16 mouse cellular contexts compared by ENCODE assay signal in the genomic region with DNA sequence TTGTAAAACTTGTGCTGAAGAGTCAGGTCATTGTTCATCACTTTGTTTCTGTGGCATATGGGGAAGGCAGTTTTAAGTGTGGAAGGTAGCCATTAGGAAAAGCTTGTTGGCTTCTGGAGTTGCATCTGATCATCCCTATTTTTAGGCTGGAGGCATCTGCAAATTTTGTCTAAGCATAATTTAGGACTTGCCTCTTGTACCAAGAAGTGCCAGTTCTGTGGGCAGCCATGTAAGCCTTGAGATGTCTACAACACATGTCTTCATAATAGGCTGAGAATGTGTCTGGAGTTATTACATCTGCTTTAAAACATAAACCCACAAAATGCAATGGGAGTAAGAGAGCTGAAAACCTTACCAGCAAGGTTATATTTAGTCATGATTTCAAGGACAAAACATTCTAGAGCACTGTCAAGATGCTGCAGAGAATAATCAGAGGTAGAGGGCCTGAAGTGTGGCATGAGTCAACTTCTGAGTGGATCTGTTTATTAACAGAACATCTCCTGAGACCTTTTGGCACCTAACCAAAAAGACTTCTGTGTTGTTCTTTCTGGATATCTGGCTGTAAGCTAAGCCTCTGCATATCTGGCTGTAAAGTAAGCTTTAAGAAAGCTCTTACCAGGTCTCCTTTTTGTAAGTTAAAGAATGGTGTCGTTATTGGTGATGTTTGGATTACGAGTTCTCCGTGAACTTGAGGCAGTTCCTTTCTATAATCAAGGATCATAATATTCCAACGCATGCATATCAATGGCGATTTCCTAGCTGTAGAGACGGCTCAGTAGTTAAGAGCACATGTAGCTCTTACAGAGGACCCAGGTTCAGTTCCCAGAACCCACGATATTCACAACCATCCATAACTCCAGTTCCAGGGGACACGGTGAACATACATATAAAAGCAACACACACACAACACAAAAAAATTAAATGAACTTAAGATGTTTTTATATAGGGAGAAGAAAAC.
A peak's percentile ranks its signal among the peaks of the same experiment; 100 is the strongest.
DNase-seq lines count a peak whose midpoint lies in the region; ATAC-seq and TF ChIP-seq lines count a peak whose summit lies in the region.
"Had no signal": no experiment of that assay in that cellular context is flagged by ENCODE, and none has a peak within 500 bp of the region (broad histone marks: within the 10 kb centered on the region; RNA-seq: fewer than 3 reads in every experiment).

No protein-coding gene starts in this region.

- no peaks in the 10 kb centered on the region for H3K27me3 ChIP-seq in intestine, embryonic 14.5 days (replicated peaks; ENCODE audit: control insufficient read depth, insufficient read depth, low read length)
- H3K27me3 ChIP-seq in intestine, embryonic 15.5 days (replicated peaks) = no peaks in the 10 kb centered on the region
- H3K27me3 ChIP-seq: limb, embryonic 15.5 days; neural tube, embryonic 15.5 days had no signal

- H3K4me1 ChIP-seq in intestine, embryonic 14.5 days (replicated peaks; ENCODE audit: control insufficient read depth, insufficient read depth, low read length) = no peaks in the 10 kb centered on the region; the same call in 1 of the 2 replicates
- H3K4me1 ChIP-seq in intestine, embryonic 15.5 days (replicated peaks) = peaks cover 5% of the 10 kb centered on the region; the same call in 1 of the 2 replicates

- no peaks in the 10 kb centered on the region for H3K36me3 ChIP-seq in intestine, embryonic 14.5 days (ENCODE audit: control insufficient read depth, insufficient read depth, low read length)
- H3K36me3 ChIP-seq in intestine, embryonic 15.5 days = no peaks in the 10 kb centered on the region
- H3K36me3 ChIP-seq: G1E; limb, embryonic 15.5 days; neural tube, embryonic 15.5 days had no signal

- no peak overlapping the region for H3K4me2 ChIP-seq in intestine, embryonic 14.5 days (ENCODE audit: low read length)
- H3K4me2 ChIP-seq in intestine, embryonic 15.5 days (replicated peaks) = no peak overlapping the region
- H3K4me2 ChIP-seq: limb, embryonic 15.5 days; neural tube, embryonic 15.5 days had no signal

- no peak for TF ChIP-seq CTCF in gastrocnemius, adult 2 months (IDR thresholded peaks at IDR 0.05)

- intact Hi-C loops in gastrocnemius, adult 2 months (cut with DNase I) = no loop called here

- no peak for ATAC-seq in intestine, embryonic 14.5 days (replicated peaks; ENCODE audit: low FRiP score, low TSS enrichment, low read depth)
- no peak for ATAC-seq in intestine, embryonic 15.5 days
- ATAC-seq in megakaryocyte progenitor cell, adult 5-6 weeks (replicated peaks; ENCODE audit: poor library complexity) = 0 out of 2 replicates have a peak, but pooled peaks have one; percentile 10
- ATAC-seq: forebrain, postnatal 0 days had no signal

- DNase-seq in gastrocnemius, adult 2 months = no peak
- DNase-seq in gastrocnemius, adult 8-10 months (ENCODE audit: low spot score in 2 of 2) = no peak
- DNase-seq in intestine, embryonic 14.5 days (ENCODE audit: low spot score) = no peak
- peak; percentile 37 for DNase-seq in Muller cell, postnatal 12 days (ENCODE audit: inconsistent ontology term)
- DNase-seq in layer of hippocampus, postnatal 25 days (ENCODE audit: extremely low spot score in 1 of 2, low spot score in 1 of 2) = no peak
- DNase-seq in urinary bladder, adult 18-20 months (ENCODE audit: low spot score in 2 of 2) = no peak
- DNase-seq: cerebellum, adult 2 months; forebrain, postnatal 0 days; kidney, adult 11 months; kidney, postnatal 25 days; lung, adult 2 months had no signal

- no peaks in the 10 kb centered on the region for H3K9me3 ChIP-seq in intestine, embryonic 14.5 days (ENCODE audit: control insufficient read depth, low read length)
- no peaks in the 10 kb centered on the region for H3K9me3 ChIP-seq in intestine, embryonic 15.5 days
- H3K9me3 ChIP-seq: limb, embryonic 15.5 days; neural tube, embryonic 15.5 days had no signal

- WGBS in intestine, embryonic 14.5 days = 56% methylated on average over 8 of the region's 8 CpGs
- WGBS in intestine, embryonic 15.5 days = 73% methylated on average over 8 of the region's 8 CpGs

- H3K27ac ChIP-seq in gastrocnemius, adult 2 months = peak overlapping the region; percentile 31; the same call in 1 of the 2 replicates
- H3K27ac ChIP-seq in intestine, embryonic 14.5 days (ENCODE audit: low read depth) = 0 out of 2 replicates have a peak overlapping the region, but pooled peaks have one; percentile 24
- no peak overlapping the region for H3K27ac ChIP-seq in intestine, embryonic 15.5 days
- H3K27ac ChIP-seq: limb, embryonic 15.5 days; neural tube, embryonic 15.5 days had no signal

- H3K4me3 ChIP-seq in gastrocnemius, adult 2 months = no peak overlapping the region
- no peak overlapping the region for H3K4me3 ChIP-seq in intestine, embryonic 14.5 days (ENCODE audit: low read depth, low read length)
- H3K4me3 ChIP-seq in intestine, embryonic 15.5 days (replicated peaks) = no peak overlapping the region
- H3K4me3 ChIP-seq: limb, embryonic 15.5 days; neural tube, embryonic 15.5 days had no signal

- H3K9ac ChIP-seq in intestine, embryonic 14.5 days (ENCODE audit: low read length) = no peak overlapping the region
- H3K9ac ChIP-seq in intestine, embryonic 15.5 days = no peak overlapping the region
- H3K9ac ChIP-seq: forebrain, postnatal 0 days; limb, embryonic 15.5 days; neural tube, embryonic 15.5 days had no signal
